Mouse (Mus musculus) heart, postnatal 0 days (tissue): ENCODE data around the gene Plekhm2. TPM values are rescaled to one million over a fixed set of nuclear protein-coding genes. Genes with fewer than 3 reads are reported as not detected.

ENCODE experiments used
- ATAC-seq: fragments of 200-750 bp; cut with Nextera tagmentation; 2 replicates; pipeline ENCODE4 v1.8.0; 2017; ENCODE audit warnings: low read depth, moderate number of reproducible peaks, moderate library complexity; ENCODE audit not compliant: insufficient read depth
- DNase-seq: peaks from one replicate; pipeline ENCODE4 v3.0.0-alpha.2; 2016; ENCODE audit warnings: low spot score
- H3K27ac ChIP-seq: fragments of 300-500 bp; sonication (generic); 2 replicates; pipeline ENCODE4 v1.5.1; 2014; ENCODE audit warnings: low read depth, mild to moderate bottlenecking
- H3K27me3 ChIP-seq: fragments of 300-500 bp; sonication (generic); 2 replicates; pipeline ENCODE4 v1.6.1; 2014; ENCODE audit warnings: low read length, mixed read lengths; ENCODE audit not compliant: control insufficient read depth, insufficient read depth
- H3K36me3 ChIP-seq: fragments of 300-500 bp; sonication (generic); replicated peaks from 2 replicates; pipeline ENCODE4 v1.6.1; 2014; ENCODE audit warnings: low read length, mixed read lengths; ENCODE audit not compliant: control insufficient read depth, insufficient read depth
- H3K4me1 ChIP-seq: fragments of 300-500 bp; sonication (generic); 2 replicates; pipeline ENCODE4 v1.6.1; 2014; ENCODE audit warnings: antibody characterized with exemption; ENCODE audit not compliant: control insufficient read depth, insufficient read depth
- H3K4me2 ChIP-seq: fragments of 300-500 bp; sonication (generic); 2 replicates; pipeline ENCODE4 v1.6.1; 2014; ENCODE audit warnings: low read depth, mild to moderate bottlenecking, low read length, moderate library complexity
- H3K4me3 ChIP-seq: fragments of 300-500 bp; sonication (generic); 2 replicates; pipeline ENCODE4 v1.5.1; 2014; ENCODE audit warnings: low read depth, low read length
- H3K9ac ChIP-seq: fragments of 300-500 bp; sonication (generic); replicated peaks from 2 replicates; pipeline ENCODE4 v1.6.1; 2014; ENCODE audit warnings: low read depth, low read length, mixed read lengths
- H3K9me3 ChIP-seq: fragments of 300-500 bp; sonication (generic); replicated peaks from 2 replicates; pipeline ENCODE4 v1.6.1; 2016; ENCODE audit warnings: low read length; ENCODE audit not compliant: control insufficient read depth
- CTCF ChIP-seq: IDR thresholded peaks from 2 replicates; pipeline ENCODE4 v1.5.1; 2016; ENCODE audit warnings: antibody characterized with exemption, control low read depth, low read depth
- EP300 ChIP-seq: IDR thresholded peaks from 2 replicates; pipeline ENCODE4 v1.6.1; 2016; ENCODE audit warnings: antibody characterized with exemption, low read depth
- WGBS: fragments of 180-500 bp; shearing (Covaris S2); extraction: QIAGEN DNeasy Blood & Tissue Kit; methylation state at CpG from one replicate; pipeline ENCODE4 v1.1.7; 2014; 5-methylcytosine and 5-hydroxymethylcytosine counted together
- polyA plus RNA-seq: library from polyadenylated mRNA; unstranded; fragments of >200 nt; fragmentation: Nextera tagmentation; extraction: Ambion mirVana; gene quantifications from 2 replicates; pipeline ENCODE4 v1.2.1, GENCODE M21; 2015
- total RNA-seq: library from RNA; depleted of rRNA; stranded (reverse); fragments of >200 nt; gene quantifications from 2 replicates; pipeline ENCODE4 v1.2.3, GENCODE M21; 2014; ENCODE audit warnings: low replicate concordance

Plekhm2 gene
- total and polyA plus RNA-seq, 2 experiments from 2014 or later = 7.0 to 43.3 TPM

GRCm38 (mm10) chr4:141647187-141647586 lies 17.5 kb downstream of the Plekhm2 start:
- H3K4me2 ChIP-seq = no peak overlapping the region
- H3K27me3 ChIP-seq = no peaks in the 10 kb centered on the region
- TF ChIP-seq EP300 (no peak), CTCF (no peak)
- H3K36me3 ChIP-seq = peaks cover 12% of the 10 kb centered on the region
- no peak overlapping the region for H3K4me3 ChIP-seq
- no peaks in the 10 kb centered on the region for H3K9me3 ChIP-seq
- 88% methylated on average over 3 of the region's 3 CpGs for WGBS
- DNase-seq (no peak), ATAC-seq (no peak)
- H3K4me1 ChIP-seq = peaks cover 37% of the 10 kb centered on the region
- no peak overlapping the region for H3K9ac ChIP-seq
- no peak overlapping the region for H3K27ac ChIP-seq

DNA sequence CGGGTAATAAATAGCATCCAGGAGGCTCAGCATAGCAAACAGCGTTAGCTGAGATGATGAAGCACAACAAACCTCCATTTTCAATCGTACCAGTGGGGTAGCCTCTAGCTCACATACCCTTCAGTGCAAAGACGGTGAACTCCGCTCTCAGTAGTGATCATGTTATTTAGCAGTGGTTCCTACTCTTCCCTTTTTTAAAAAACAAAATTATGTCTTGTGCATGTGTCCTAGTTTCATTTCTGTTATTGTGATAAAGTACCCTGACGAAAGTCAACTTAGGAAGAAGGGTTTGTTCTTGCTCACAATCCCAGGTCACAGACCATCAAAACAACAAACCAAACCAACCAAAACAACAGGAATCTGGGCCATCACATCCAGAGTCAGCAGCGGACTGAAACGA lies 18.7 kb downstream of the Plekhm2 start:
- no peaks in the 10 kb centered on the region for H3K9me3 ChIP-seq
- no peak overlapping the region for H3K9ac ChIP-seq
- DNase-seq (no peak), ATAC-seq (no peak)
- H3K27me3 ChIP-seq = no peaks in the 10 kb centered on the region
- no peak overlapping the region for H3K4me3 ChIP-seq
- H3K27ac ChIP-seq = no peak overlapping the region
- WGBS = 92% methylated on average over 8 of the region's 8 CpGs
- H3K4me2 ChIP-seq = no peak overlapping the region
- TF ChIP-seq CTCF (no peak), EP300 (no peak)
- peaks cover 19% of the 10 kb centered on the region for H3K36me3 ChIP-seq
- H3K4me1 ChIP-seq = peaks cover 42% of the 10 kb centered on the region

GRCm38 (mm10) chr4:141643118-141643855 lies 21.4 kb downstream of the Plekhm2 start:
- ATAC-seq = peak; percentile 88

GRCm38 (mm10) chr4:141641961-141642811 lies 22.5 kb downstream of the Plekhm2 start:
- Histone ChIP-seq H3K9me3 (no peaks in the 10 kb centered on the region), H3K4me1 (peaks cover 27% of the 10 kb centered on the region), H3K4me2 (no peak overlapping the region), H3K27me3 (no peaks in the 10 kb centered on the region), H3K9ac (0 out of 2 replicates have a peak overlapping the region, but pooled peaks have one; percentile 18), H3K36me3 (peaks cover 51% of the 10 kb centered on the region), H3K4me3 (no peak overlapping the region), H3K27ac (peak overlapping the region; percentile 91)
- ATAC-seq (no peak), DNase-seq (no peak)
- TF ChIP-seq EP300 (no peak), CTCF (no peak)
- WGBS = 81% methylated on average over 25 of the region's 25 CpGs

More at GRCm38 (mm10) chr4:141643118-141643855, 21.4 kb downstream of the Plekhm2 start:
- TF ChIP-seq EP300 (peak; percentile 93), CTCF (no peak)
- no peaks in the 10 kb centered on the region for H3K9me3 ChIP-seq
- H3K27me3 ChIP-seq = no peaks in the 10 kb centered on the region
- peak overlapping the region; percentile 7; the same call in 1 of the 2 replicates for H3K4me2 ChIP-seq
- H3K9ac ChIP-seq = no peak overlapping the region
- peak; percentile 95 for DNase-seq
- no peak overlapping the region for H3K4me3 ChIP-seq
- peak overlapping the region; percentile 91 for H3K27ac ChIP-seq
- peaks cover 29% of the 10 kb centered on the region for H3K4me1 ChIP-seq
- 8% methylated on average over 7 of the region's 7 CpGs for WGBS
- H3K36me3 ChIP-seq = peaks cover 44% of the 10 kb centered on the region

DNA sequence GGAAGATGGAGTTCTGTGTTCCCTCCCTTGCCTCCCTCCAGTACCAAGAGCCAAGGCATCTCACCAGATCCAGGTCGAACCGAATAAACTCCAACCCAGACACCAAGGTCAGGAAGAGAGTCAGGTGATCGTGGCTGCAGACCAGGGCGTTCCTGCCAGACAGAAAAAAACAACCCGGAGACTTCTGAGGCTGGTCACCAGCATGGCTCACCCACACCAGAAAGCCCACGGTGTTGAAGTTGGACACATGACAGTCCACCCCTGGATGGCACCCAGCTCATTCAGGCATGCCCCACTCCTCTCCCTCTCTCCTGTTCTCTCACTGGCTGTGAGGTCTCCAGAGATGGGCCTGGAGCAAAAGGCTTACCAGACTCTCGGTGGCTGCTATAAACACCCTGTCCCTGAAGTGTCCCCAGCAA lies 23.3 kb downstream of the Plekhm2 start:
- Histone ChIP-seq H3K9me3 (no peaks in the 10 kb centered on the region), H3K27me3 (no peaks in the 10 kb centered on the region), H3K36me3 (peaks cover 57% of the 10 kb centered on the region), H3K4me2 (no peak overlapping the region), H3K9ac (0 out of 2 replicates have a peak overlapping the region, but pooled peaks have one; percentile 18), H3K27ac (peak overlapping the region; percentile 91), H3K4me1 (peaks cover 27% of the 10 kb centered on the region), H3K4me3 (no peak overlapping the region)
- 43% methylated on average over 7 of the region's 7 CpGs for WGBS
- TF ChIP-seq EP300 = no peak
- no peak for TF ChIP-seq CTCF
- DNase-seq = no peak
- ATAC-seq = no peak
